17 mouse cellular contexts compared by ENCODE assay signal in the genomic region with DNA sequence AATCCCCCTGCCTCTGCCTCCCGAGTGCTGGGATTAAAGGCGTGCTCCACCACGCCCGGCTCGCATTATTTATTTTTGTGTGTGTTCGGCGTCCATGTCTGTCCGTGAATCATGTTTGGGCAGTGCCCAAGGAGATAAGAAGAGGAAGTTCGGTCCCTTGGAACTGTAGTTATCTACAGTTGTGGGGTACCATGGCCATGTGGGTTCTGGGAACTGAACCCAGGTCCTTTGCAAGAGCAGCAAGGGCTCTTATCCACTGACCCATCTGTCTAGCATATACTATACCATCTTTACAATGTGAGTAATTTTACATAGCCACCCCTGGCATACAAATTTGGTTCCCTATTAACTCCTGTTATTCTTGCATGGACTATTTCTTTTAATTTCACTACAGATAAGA. TPM values are rescaled to one million over a fixed set of nuclear protein-coding genes. Genes with fewer than 3 reads are reported as not detected.
"Had no signal": no experiment of that assay in that cellular context is flagged by ENCODE, and none has a peak within 500 bp of the region (broad histone marks: within the 10 kb centered on the region; RNA-seq: fewer than 3 reads in every experiment).

No protein-coding gene starts in this region.

- H3K9ac ChIP-seq: limb, embryonic 12.5 days; midbrain, embryonic 15.5 days; neural tube, embryonic 13.5 days had no signal

- H3K27ac ChIP-seq: layer of hippocampus, adult 2 months; limb, embryonic 12.5 days; midbrain, embryonic 15.5 days; neural tube, embryonic 13.5 days had no signal

- H3K36me3 ChIP-seq: limb, embryonic 12.5 days; midbrain, embryonic 15.5 days; neural tube, embryonic 13.5 days had no signal

- ATAC-seq: midbrain, embryonic 15.5 days had no signal

- H3K4me2 ChIP-seq: limb, embryonic 12.5 days; midbrain, embryonic 11.5 days; midbrain, embryonic 15.5 days; neural tube, embryonic 13.5 days had no signal

- H3K4me1 ChIP-seq: limb, embryonic 12.5 days; midbrain, embryonic 15.5 days; neural tube, embryonic 13.5 days had no signal

- H3K4me3 ChIP-seq: layer of hippocampus, adult 2 months; limb, embryonic 12.5 days; midbrain, embryonic 15.5 days; neural tube, embryonic 13.5 days had no signal

- DNase-seq: kidney, adult 11 months; kidney, adult 9 months; kidney, postnatal 10 days; kidney, postnatal 4 days; lung, postnatal 36 days; right cerebral cortex, postnatal 25 days; thymus, postnatal 36 days had no signal

- H3K9me3 ChIP-seq: limb, embryonic 12.5 days; midbrain, embryonic 15.5 days; neural tube, embryonic 13.5 days had no signal

RNA-seq across cellular contexts. Expression of a gene that starts 6.6 kb away (rescaled TPM):
- total RNA-seq: layer of hippocampus, adult 2 months; layer of hippocampus, postnatal 10 days; left cerebral cortex, postnatal 36 days; liver, adult 2 months; megakaryocyte, adult 5-6 weeks had no signal
- polyA plus RNA-seq: limb, embryonic 12.5 days; liver, adult 2 months; midbrain, embryonic 11.5 days; midbrain, embryonic 15.5 days; neural tube, embryonic 13.5 days; small intestine, adult 2 months had no signal

RNA-seq across cellular contexts. Expression of a gene that starts 57.1 kb away (rescaled TPM):
- total RNA-seq: megakaryocyte, adult 5-6 weeks had no signal
- polyA plus RNA-seq: limb, embryonic 12.5 days; neural tube, embryonic 13.5 days had no signal
